Mouse (Mus musculus) E14TG2a.4 (cell line): ENCODE data around the gene Ggt5.

ENCODE experiments used
- H3K27me3 ChIP-seq: 2 replicates; pipeline ENCODE4 v1.6.1; 2014; ENCODE audit warnings: low read length, control low read depth; ENCODE audit not compliant: insufficient read depth
- H3K36me3 ChIP-seq: 2 replicates; pipeline ENCODE4 v1.6.1; 2014; ENCODE audit warnings: low read length, control low read depth; ENCODE audit not compliant: insufficient read depth
- H3K4me1 ChIP-seq: replicated peaks from 2 replicates; pipeline ENCODE4 v1.6.1; 2014; ENCODE audit warnings: low read depth, low read length, control low read depth
- H3K4me3 ChIP-seq: replicated peaks from 2 replicates; pipeline ENCODE4 v1.5.1; 2014; ENCODE audit warnings: mild to moderate bottlenecking, low read length
- H3K9me3 ChIP-seq: 2 replicates; pipeline ENCODE4 v1.6.1; 2014; ENCODE audit warnings: low read length, control low read depth
- CTCF ChIP-seq: conservative IDR thresholded peaks from 2 replicates; pipeline ENCODE4 v1.5.1; 2014; ENCODE audit warnings: low read length
- NANOG ChIP-seq: IDR thresholded peaks from 2 replicates; pipeline ENCODE4 v1.6.1; 2014; ENCODE audit warnings: borderline replicate concordance, low read length, mixed read lengths
- POU5F1 ChIP-seq: IDR thresholded peaks from 2 replicates; pipeline ENCODE4 v1.6.1; 2014; ENCODE audit warnings: low read length, borderline replicate concordance

Gene Ggt5

DNA sequence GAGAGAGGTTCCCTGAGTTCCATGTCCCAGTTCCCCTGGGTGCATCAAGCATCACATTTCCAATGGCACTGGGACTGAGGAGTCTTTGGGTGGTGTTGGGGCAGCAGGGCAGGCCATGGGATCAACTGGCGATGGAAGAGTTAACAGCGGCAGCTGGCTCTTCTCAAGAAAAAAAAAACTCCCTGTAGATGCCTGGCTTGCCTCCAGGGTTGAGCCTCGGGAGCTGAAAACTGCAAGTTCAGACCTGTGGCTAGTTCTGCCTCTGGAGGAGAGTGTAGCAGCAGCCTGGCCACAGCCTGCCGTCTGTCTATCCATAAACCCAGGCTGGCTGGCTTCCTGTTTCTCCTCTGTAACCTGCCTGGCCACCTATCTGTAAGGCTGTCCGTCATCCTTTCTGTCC, at the start of gene Ggt5:
Gene Ggt5 (plus strand): TSS at position 212 of the 400 bp plus-strand sequence.
- Histone ChIP-seq H3K27me3 (peaks cover 3% of the 10 kb centered on the region; the same call in 1 of the 2 replicates), H3K9me3 (no peaks in the 10 kb centered on the region), H3K4me3 (no peak within 1 kb of the TSS), H3K4me1 (peaks cover 24% of the 10 kb centered on the region), H3K36me3 (no peaks in the 10 kb centered on the region)
- no peak for TF ChIP-seq NANOG
- TF ChIP-seq CTCF, result no peak
- no peak for TF ChIP-seq POU5F1

DNA sequence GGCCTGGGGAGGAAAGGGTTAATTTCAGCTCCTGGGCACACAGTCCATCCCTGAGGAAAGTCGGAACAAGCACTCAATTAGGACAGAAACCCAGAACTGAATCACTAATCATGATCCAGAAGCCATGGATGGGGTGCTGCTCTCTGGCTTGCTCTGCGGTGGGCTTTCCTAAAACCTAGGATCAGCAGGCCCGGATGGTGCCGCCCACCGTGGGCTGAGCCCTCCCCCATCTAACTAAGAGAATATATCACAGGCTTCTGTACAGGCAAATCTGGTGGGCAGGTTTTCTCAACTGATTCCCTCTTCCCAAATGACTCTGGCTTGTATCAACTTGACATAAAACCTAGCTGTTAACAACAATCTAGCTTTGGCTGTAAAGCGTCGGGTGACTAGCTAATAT, 41.2 kb upstream of the Ggt5 start:
- H3K9me3 ChIP-seq, result no peaks in the 10 kb centered on the region
- H3K27me3 ChIP-seq, result peaks cover 16% of the 10 kb centered on the region
- H3K36me3 ChIP-seq, result no peaks in the 10 kb centered on the region
- no peak for TF ChIP-seq CTCF
- TF ChIP-seq POU5F1, result no peak
- no peak for TF ChIP-seq NANOG
- H3K4me1 ChIP-seq, result peaks cover 16% of the 10 kb centered on the region
- H3K4me3 ChIP-seq, result no peak overlapping the region

- H3K4me1 ChIP-seq, result peaks cover 22% of the 10 kb centered on the region
- no peaks in the 10 kb centered on the region for H3K36me3 ChIP-seq
- H3K27me3 ChIP-seq, result peaks cover 22% of the 10 kb centered on the region
- H3K9me3 ChIP-seq, result no peaks in the 10 kb centered on the region
- no peak overlapping the region for H3K4me3 ChIP-seq
- no peak for TF ChIP-seq NANOG
- no peak for TF ChIP-seq POU5F1
- TF ChIP-seq CTCF, result no peak
Measured at GRCm38 (mm10) chr10:75548486-75548885, 40.7 kb upstream of the Ggt5 start.

- Histone ChIP-seq H3K36me3 (no peaks in the 10 kb centered on the region), H3K4me3 (no peak overlapping the region), H3K4me1 (peaks cover 30% of the 10 kb centered on the region), H3K9me3 (no peaks in the 10 kb centered on the region), H3K27me3 (peaks cover 28% of the 10 kb centered on the region)
- TF ChIP-seq POU5F1, result no peak
- no peak for TF ChIP-seq NANOG
- no peak for TF ChIP-seq CTCF
Measured at GRCm38 (mm10) chr10:75549886-75550285, 39.3 kb upstream of the Ggt5 start.

- H3K36me3 ChIP-seq, result no peaks in the 10 kb centered on the region
- no peak for TF ChIP-seq POU5F1
- no peak for TF ChIP-seq CTCF
- no peak for TF ChIP-seq NANOG
- H3K4me1 ChIP-seq, result peaks cover 30% of the 10 kb centered on the region
- peak overlapping the region; percentile 51 for H3K4me3 ChIP-seq
- peaks cover 41% of the 10 kb centered on the region for H3K27me3 ChIP-seq
- H3K9me3 ChIP-seq, result no peaks in the 10 kb centered on the region
Measured at GRCm38 (mm10) chr10:75551175-75551574, 38.0 kb upstream of the Ggt5 start.

GRCm38 (mm10) chr10:75552106-75552505, 37.0 kb upstream of the Ggt5 start:
- H3K9me3 ChIP-seq, result no peaks in the 10 kb centered on the region
- H3K4me3 ChIP-seq, result no peak overlapping the region
- H3K4me1 ChIP-seq, result peaks cover 30% of the 10 kb centered on the region
- TF ChIP-seq POU5F1 (no peak), NANOG (no peak), CTCF (no peak)
- H3K27me3 ChIP-seq, result peaks cover 49% of the 10 kb centered on the region
- H3K36me3 ChIP-seq, result no peaks in the 10 kb centered on the region

- TF ChIP-seq NANOG (no peak), CTCF (no peak), POU5F1 (no peak)
- H3K4me3 ChIP-seq, result 0 out of 2 replicates have a peak overlapping the region, but pooled peaks have one; percentile 54
- H3K27me3 ChIP-seq, result peaks cover 57% of the 10 kb centered on the region
- peaks cover 38% of the 10 kb centered on the region for H3K4me1 ChIP-seq
- H3K36me3 ChIP-seq, result no peaks in the 10 kb centered on the region
- no peaks in the 10 kb centered on the region for H3K9me3 ChIP-seq
Measured at GRCm38 (mm10) chr10:75552701-75553450, 36.3 kb upstream of the Ggt5 start.

DNA sequence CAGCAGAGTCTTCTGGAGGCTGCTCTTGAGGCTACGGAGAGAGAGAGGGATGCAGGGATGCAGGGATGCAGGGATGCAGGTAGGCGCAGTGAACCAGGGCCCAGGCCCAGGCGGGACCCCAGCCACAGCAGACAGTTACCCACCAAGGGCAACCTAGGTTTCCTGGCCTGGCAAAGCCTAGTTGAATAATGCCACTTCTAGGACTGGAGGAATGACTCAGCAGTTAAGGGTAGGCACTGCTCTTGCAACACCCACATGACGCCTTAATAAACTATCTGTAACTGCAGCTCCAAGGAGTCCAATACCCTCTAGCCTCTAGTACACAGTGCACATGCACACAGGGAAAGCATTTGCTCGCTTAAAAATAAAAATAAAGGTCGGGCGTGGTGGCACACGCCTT, 35.0 kb upstream of the Ggt5 start:
- TF ChIP-seq POU5F1, result no peak
- no peak for TF ChIP-seq CTCF
- no peak for TF ChIP-seq NANOG
- Histone ChIP-seq H3K4me3 (peak overlapping the region; percentile 54), H3K36me3 (no peaks in the 10 kb centered on the region), H3K4me1 (peaks cover 42% of the 10 kb centered on the region), H3K9me3 (no peaks in the 10 kb centered on the region), H3K27me3 (peaks cover 69% of the 10 kb centered on the region)
